Mouse (Mus musculus) thymus, adult 2 months (tissue): ENCODE data around the gene Pfas. TPM values are rescaled to one million over a fixed set of nuclear protein-coding genes. Genes with fewer than 3 reads are reported as not detected.

ENCODE experiments used
- DNase-seq: peaks from one replicate; pipeline ENCODE4 v3.0.0; 2021
- H3K27ac ChIP-seq: fragments of 200-500 bp; 2 replicates; pipeline ENCODE4 v1.5.1; 2012; ENCODE audit warnings: low read length, control low read depth; ENCODE audit not compliant: control insufficient read depth, insufficient read depth
- H3K27me3 ChIP-seq: fragments of 200-500 bp; 2 replicates; pipeline ENCODE4 v1.6.1; 2012; ENCODE audit warnings: mild to moderate bottlenecking, low read length, moderate library complexity, mixed read lengths; ENCODE audit not compliant: control insufficient read depth, insufficient read depth
- H3K36me3 ChIP-seq: fragments of 200-500 bp; 2 replicates; pipeline ENCODE4 v1.6.1; 2012; ENCODE audit warnings: mild to moderate bottlenecking, low read length, moderate library complexity; ENCODE audit not compliant: control insufficient read depth, insufficient read depth
- H3K4me1 ChIP-seq: fragments of 200-500 bp; replicated peaks from 2 replicates; pipeline ENCODE4 v1.6.1; 2012; ENCODE audit warnings: low read length; ENCODE audit not compliant: control insufficient read depth, insufficient read depth
- H3K4me3 ChIP-seq: fragments of 200-500 bp; 2 replicates; pipeline ENCODE4 v1.5.1; 2012; ENCODE audit warnings: mild to moderate bottlenecking, low read length, control low read depth, moderate library complexity; ENCODE audit not compliant: control insufficient read depth, insufficient read depth
- CTCF ChIP-seq: fragments of 200-500 bp; IDR thresholded peaks from 2 replicates; pipeline ENCODE4 v1.5.1; 2012; ENCODE audit warnings: mild to moderate bottlenecking, control low read depth, low read length, moderate library complexity, borderline replicate concordance; ENCODE audit not compliant: control insufficient read depth, poor library complexity, insufficient read depth; ENCODE audit errors: extremely low read depth
- POLR2A ChIP-seq: fragments of 200-500 bp; IDR thresholded peaks from 2 replicates; pipeline ENCODE4 v1.6.1; 2012; ENCODE audit warnings: mild to moderate bottlenecking, low read length, control low read depth, moderate library complexity; ENCODE audit not compliant: control insufficient read depth, poor library complexity, insufficient read depth; ENCODE audit errors: extremely low read depth
- WGBS: fragments of 180-500 bp; shearing (Covaris S2); methylation state at CpG from one replicate; pipeline ENCODE4 v1.1.7; 2018; 5-methylcytosine and 5-hydroxymethylcytosine counted together
- polyA plus RNA-seq: library from polyadenylated mRNA; depleted of rRNA; stranded (reverse); fragments of >200 nt; gene quantifications from 2 replicates; pipeline ENCODE4 v1.2.3, GENCODE M21; 2012; rRNA removed

Gene Pfas
- 28.5 and 43.0 TPM in 2 replicates for polyA plus RNA-seq

DNA sequence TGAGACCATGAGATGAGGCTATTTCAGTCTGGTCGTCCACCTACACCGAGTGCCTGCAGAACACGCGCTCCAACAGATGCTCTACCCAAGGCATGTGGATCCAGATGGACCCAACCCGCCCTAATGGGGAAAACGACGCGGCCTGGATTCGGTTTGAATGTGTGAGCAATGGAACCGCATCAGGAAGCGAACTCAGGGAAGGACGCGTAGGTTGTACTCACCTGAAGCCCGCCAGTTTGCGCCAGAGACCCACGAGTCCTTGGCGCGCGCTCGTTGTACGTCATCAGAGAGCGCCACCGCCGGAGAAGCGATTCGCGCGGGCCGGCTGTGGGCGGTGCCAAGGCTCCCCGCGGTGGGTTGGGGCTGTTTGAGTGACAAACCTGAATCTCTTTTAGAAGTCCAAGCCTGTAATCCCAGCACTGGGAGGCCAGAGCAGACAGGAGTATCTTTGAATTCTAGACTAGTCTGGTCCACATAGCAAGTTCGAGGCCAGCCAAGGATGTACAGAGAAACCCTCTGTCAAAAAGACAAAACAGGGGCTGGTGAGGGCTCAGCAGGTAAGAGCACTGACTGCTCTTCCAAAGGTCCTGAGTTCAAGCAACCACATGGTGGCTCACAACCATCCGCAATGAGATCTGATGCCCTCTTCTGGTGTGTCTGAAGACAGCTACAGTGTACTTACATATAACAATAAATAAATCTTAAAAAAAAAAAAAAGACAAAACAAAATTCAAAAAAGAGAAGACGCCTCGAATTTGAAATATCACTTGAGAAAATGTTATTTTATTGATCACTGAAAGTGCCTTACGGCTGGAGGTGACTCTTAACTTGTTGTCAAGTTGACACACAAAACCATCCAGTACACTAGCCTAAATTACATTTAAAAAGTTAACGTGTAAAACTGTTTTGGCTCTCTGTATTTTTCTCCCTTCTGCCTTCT, at the start of gene Pfas:
Gene Pfas (minus strand): TSS at position 279 of the 940 bp plus-strand sequence.
- Histone ChIP-seq H3K4me1 (peaks cover 2% of the 10 kb centered on the region), H3K27me3 (no peaks in the 10 kb centered on the region), H3K27ac (no peak within 1 kb of the TSS), H3K36me3 (no peaks in the 10 kb centered on the region), H3K4me3 (peak within 1 kb of the TSS; percentile 87)
- DNase-seq = peak; percentile 94
- peak; percentile 51; the same call in 1 of the 2 replicates for TF ChIP-seq POLR2A
- TF ChIP-seq CTCF = no peak
- 9% methylated on average over 38 of the region's 38 CpGs for WGBS

- no peak for TF ChIP-seq CTCF
- H3K4me1 ChIP-seq = peaks cover 18% of the 10 kb centered on the region
These were observed 45.6 kb upstream of the Pfas start for GRCm38 (mm10) chr11:69053848-69054247.

GRCm38 (mm10) chr11:69052824-69053421, 44.7 kb upstream of the Pfas start:
- Histone ChIP-seq H3K36me3 (peaks cover 4% of the 10 kb centered on the region), H3K27me3 (no peaks in the 10 kb centered on the region), H3K4me3 (no peak overlapping the region), H3K4me1 (peaks cover 12% of the 10 kb centered on the region), H3K27ac (no peak overlapping the region)
- TF ChIP-seq CTCF = no peak
- DNase-seq = no peak
- WGBS = 99% methylated on average over 2 of the region's 2 CpGs

More at GRCm38 (mm10) chr11:69053848-69054247, 45.6 kb upstream of the Pfas start:
- Histone ChIP-seq H3K27ac (no peak overlapping the region), H3K4me3 (no peak overlapping the region), H3K27me3 (no peaks in the 10 kb centered on the region), H3K36me3 (peaks cover 4% of the 10 kb centered on the region)
- no peak for DNase-seq
- WGBS = 31% methylated on average over 3 of the region's 3 CpGs

DNA sequence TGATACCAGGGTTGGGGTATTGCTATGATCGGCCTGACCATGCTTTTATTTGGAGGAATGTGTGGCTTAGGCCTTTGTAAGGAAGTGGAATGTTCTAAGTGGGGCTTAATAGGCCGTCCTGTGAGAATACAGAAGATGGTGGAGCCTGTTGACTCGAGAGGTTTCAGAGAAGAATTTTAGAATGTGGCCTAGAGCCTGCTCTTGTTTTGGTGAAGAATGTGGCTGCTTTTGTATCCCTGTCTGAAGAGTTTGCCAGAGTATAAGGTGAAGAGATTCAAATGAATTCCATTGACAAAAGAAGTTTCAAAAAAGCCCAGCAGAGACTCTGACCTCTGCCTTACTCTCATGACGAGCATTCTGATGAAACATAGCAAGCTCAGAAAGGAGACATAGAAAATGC, 43.5 kb upstream of the Pfas start:
- no peak overlapping the region for H3K4me3 ChIP-seq
- H3K4me1 ChIP-seq = peaks cover 16% of the 10 kb centered on the region
- DNase-seq = no peak
- no peaks in the 10 kb centered on the region for H3K27me3 ChIP-seq
- no peak for TF ChIP-seq POLR2A
- TF ChIP-seq CTCF = no peak
- no peak overlapping the region for H3K27ac ChIP-seq
- peaks cover 4% of the 10 kb centered on the region for H3K36me3 ChIP-seq
- 94% methylated on average over 4 of the region's 4 CpGs for WGBS

- Histone ChIP-seq H3K27ac (no peak overlapping the region), H3K4me1 (peaks cover 20% of the 10 kb centered on the region), H3K4me3 (no peak overlapping the region), H3K27me3 (no peaks in the 10 kb centered on the region), H3K36me3 (peaks cover 4% of the 10 kb centered on the region)
- DNase-seq = no peak
- no peak for TF ChIP-seq POLR2A
- WGBS = 96% methylated on average over 8 of the region's 8 CpGs
These were observed 42.5 kb upstream of the Pfas start for GRCm38 (mm10) chr11:69050748-69051147.

GRCm38 (mm10) chr11:69048151-69048550, 39.9 kb upstream of the Pfas start:
- Histone ChIP-seq H3K27ac (no peak overlapping the region), H3K4me1 (peaks cover 10% of the 10 kb centered on the region), H3K27me3 (no peaks in the 10 kb centered on the region), H3K36me3 (peaks cover 4% of the 10 kb centered on the region), H3K4me3 (no peak overlapping the region)
- no peak for TF ChIP-seq CTCF
- DNase-seq = no peak
- 94% methylated on average over 14 of the region's 14 CpGs for WGBS

DNA sequence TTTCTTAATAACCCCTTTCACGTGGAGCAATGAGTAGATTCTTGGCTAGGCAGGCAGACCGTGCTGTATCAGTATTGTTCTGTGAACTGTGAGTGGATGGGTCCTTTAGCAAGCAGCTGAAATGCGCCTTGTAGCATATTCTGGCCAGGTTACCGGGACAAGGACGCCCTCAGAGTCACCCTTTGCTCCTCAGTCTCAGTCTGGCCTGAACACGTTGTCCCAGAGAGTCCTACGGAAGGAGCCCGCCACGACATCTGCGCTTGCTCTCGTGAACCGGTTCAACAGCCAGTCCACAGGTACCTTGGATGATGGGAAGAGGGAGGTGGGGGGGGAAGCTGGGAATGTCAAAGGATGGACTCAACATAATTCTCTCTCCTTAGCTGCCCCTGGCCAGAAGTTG, 39.3 kb upstream of the Pfas start:
- Histone ChIP-seq H3K27ac (no peak overlapping the region), H3K27me3 (no peaks in the 10 kb centered on the region), H3K4me3 (no peak overlapping the region), H3K36me3 (peaks cover 4% of the 10 kb centered on the region), H3K4me1 (peaks cover 10% of the 10 kb centered on the region)
- TF ChIP-seq POLR2A = no peak
- TF ChIP-seq CTCF = no peak
- DNase-seq = no peak
- 93% methylated on average over 12 of the region's 12 CpGs for WGBS
